Mouse (Mus musculus): ENCODE measurements around the gene Mtfr2.

DNA sequence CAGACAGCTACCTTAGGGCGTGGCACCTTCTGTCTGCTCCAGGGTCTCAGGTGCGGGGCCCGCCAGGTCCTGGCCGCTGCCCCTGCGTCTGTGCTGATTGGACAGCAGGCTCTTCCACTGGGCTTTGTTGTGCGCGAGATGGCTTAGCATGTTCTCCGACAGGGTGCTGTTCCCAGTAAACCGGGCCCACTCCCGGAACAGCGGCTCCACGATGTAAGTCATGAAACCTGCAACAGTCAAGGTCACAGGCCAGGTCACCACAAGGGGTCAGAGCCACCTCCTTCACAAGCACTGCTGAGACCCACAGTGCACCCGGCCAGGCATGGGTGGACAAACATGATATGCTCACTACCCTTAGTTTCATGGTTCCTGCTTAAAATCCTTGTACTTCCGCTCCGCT is 52.8 kb downstream of the Mtfr2 start:
- TF ChIP-seq TAL1 (conservative IDR thresholded peaks at IDR 0.05; ENCODE audit: low read depth, low read length) (no peak), CTCF (IDR thresholded peaks at IDR 0.05; ENCODE audit: low read depth, low read length) (no peak), POLR2AphosphoS5 (IDR thresholded peaks at IDR 0.05; ENCODE audit: insufficient replicate concordance, low read depth, low read length) (no peak), GATA1 (IDR thresholded peaks at IDR 0.05; ENCODE audit: borderline replicate concordance, low read length) (no peak), GATA2 (IDR thresholded peaks at IDR 0.05; ENCODE audit: borderline replicate concordance, low read depth, low read length) (no peak)
